Mouse (Mus musculus): ENCODE data around the gene Ccr9. TPM values are rescaled to one million over a fixed set of nuclear protein-coding genes. Genes with fewer than 3 reads are reported as not detected.
"Not testable (repeated sequence)": the region's sequence is repeated elsewhere in the genome, so short reads cannot be mapped to it uniquely, and the experiment has no call there.

Ccr9 gene
- polyA plus RNA-seq, 1 experiment from 2014 or later, result 8.4 TPM

DNA sequence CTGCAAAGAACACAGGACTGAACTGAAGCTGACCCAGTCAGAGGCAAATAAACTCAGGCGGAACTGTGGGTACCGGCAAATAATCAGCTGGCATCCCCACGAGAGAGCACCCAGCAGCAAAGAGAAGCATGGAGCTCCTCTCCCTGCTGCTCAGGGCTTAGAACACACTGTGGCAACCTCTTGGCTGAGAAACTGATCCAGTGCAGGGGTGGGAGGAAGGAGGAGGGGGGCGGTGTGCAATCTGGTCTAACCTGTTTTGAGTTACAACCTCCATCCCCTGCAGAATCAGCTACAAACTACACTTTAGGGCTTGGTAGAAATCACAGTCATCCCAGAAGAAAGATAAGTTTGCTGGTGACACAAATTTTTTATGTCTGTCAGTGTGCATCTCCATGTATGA is 26.9 kb upstream of the Ccr9 start:
- Histone ChIP-seq H3K9ac (ENCODE audit: low read length) (no peak overlapping the region), H3K27ac (ENCODE audit: low read length) (no peak overlapping the region), H3K4me2 (ENCODE audit: low read depth, low read length) (no peak overlapping the region), H3K36me3 (ENCODE audit: control insufficient read depth, insufficient read depth) (no peaks in the 10 kb centered on the region), H3K9me3 (replicated peaks; ENCODE audit: control insufficient read depth, low read length) (no peaks in the 10 kb centered on the region), H3K27me3 (ENCODE audit: control insufficient read depth, insufficient read depth, low read length) (no peaks in the 10 kb centered on the region), H3K4me3 (ENCODE audit: low read length) (no peak overlapping the region), H3K4me1 (ENCODE audit: control insufficient read depth, insufficient read depth, low read length) (no peaks in the 10 kb centered on the region)
- WGBS, result 35% methylated on average over 4 of the region's 4 CpGs
- ATAC-seq (replicated peaks; ENCODE audit: extremely low read depth, insufficient read depth, low FRiP score), result no peak

DNA sequence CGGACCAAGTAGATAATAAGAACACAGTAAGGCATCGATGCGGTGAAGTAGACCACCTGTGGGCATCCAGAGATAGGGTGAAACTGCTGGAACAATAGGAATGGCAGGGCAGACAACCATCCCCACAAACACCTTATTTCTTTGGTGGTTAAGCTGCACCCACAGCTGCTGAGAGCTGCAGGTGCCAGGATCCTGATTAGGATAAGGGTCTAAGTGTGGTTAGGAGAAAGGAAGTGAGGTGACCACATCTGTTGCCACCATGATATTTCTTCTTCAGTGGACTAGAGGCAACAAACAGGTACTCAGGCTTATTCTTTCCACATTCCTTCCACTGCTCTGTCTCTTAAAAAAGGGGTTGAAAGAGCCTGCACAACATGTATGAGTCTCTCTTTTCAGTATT is 20.8 kb upstream of the Ccr9 start:
- ATAC-seq (replicated peaks; ENCODE audit: extremely low read depth, insufficient read depth, low FRiP score), result no peak
- Histone ChIP-seq H3K27ac (ENCODE audit: low read length) (no peak overlapping the region), H3K4me1 (ENCODE audit: control insufficient read depth, insufficient read depth, low read length) (no peaks in the 10 kb centered on the region), H3K27me3 (ENCODE audit: control insufficient read depth, insufficient read depth, low read length) (no peaks in the 10 kb centered on the region), H3K36me3 (ENCODE audit: control insufficient read depth, insufficient read depth) (no peaks in the 10 kb centered on the region), H3K9me3 (replicated peaks; ENCODE audit: control insufficient read depth, low read length) (no peaks in the 10 kb centered on the region), H3K4me2 (ENCODE audit: low read depth, low read length) (no peak overlapping the region), H3K9ac (ENCODE audit: low read length) (no peak overlapping the region), H3K4me3 (ENCODE audit: low read length) (no peak overlapping the region)
- 72% methylated on average over 3 of the region's 3 CpGs for WGBS

DNA sequence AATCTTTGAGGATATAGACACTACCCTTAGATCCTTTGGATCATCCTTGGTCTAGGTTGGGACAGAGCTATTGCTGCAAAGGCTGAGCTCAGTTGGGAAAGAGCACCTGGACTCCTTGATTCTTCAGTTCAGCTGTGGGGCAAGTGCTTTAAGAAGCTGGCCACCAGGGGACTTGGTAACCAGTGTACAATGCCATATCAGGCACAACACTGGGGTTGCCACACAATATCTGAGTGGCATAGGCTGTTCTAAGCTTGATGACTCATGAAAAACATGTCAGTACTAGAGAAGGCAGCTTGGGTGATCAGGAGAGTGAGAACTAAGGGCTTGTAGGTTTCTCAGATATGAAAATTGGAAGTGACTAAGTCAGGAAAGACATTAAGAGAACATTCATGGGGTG is 19.3 kb upstream of the Ccr9 start:
- H3K27ac ChIP-seq (ENCODE audit: low read length), result no peak overlapping the region
- no peak overlapping the region for H3K9ac ChIP-seq (ENCODE audit: low read length)
- ATAC-seq (replicated peaks; ENCODE audit: extremely low read depth, insufficient read depth, low FRiP score), result no peak
- no peaks in the 10 kb centered on the region for H3K9me3 ChIP-seq (replicated peaks; ENCODE audit: control insufficient read depth, low read length)
- H3K4me2 ChIP-seq (ENCODE audit: low read depth, low read length), result no peak overlapping the region
- no peaks in the 10 kb centered on the region for H3K27me3 ChIP-seq (ENCODE audit: control insufficient read depth, insufficient read depth, low read length)
- H3K4me3 ChIP-seq (ENCODE audit: low read length), result no peak overlapping the region
- no peaks in the 10 kb centered on the region for H3K36me3 ChIP-seq (ENCODE audit: control insufficient read depth, insufficient read depth)
- H3K4me1 ChIP-seq (ENCODE audit: control insufficient read depth, insufficient read depth, low read length), result no peaks in the 10 kb centered on the region

DNA sequence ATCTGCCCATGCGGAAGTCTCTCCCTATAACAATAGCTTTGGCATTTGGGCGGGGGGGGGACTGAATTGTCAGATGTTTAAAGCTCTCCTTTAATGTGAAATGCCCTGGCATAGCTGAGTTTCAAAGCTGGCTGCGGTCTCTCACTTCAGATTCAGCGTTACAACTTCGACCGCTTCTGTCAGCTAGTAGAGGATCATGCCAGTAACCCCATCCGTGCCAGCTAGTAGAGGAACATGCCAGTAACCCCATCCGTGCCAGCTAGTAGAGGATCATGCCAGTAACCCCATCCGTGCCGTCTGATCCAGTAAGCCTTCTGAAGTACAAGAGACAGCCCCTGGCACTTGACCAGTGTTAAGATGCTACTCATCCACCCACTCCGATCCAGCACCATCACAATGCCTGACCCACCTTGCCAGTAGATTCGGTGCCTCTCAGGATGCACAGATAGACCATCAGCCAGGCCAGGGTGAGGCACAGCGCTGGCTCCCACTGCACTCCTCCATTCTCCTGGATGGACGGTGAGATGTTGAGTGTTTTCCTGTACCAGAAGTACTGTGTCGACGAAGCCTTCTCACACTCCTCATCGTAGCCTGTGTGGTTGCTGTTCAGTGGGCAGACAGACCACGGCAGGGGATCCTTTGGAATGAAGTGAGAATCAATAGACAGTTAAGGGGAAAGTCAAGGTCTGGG is 18.1 kb upstream of the Ccr9 start:
- ATAC-seq (replicated peaks; ENCODE audit: extremely low read depth, insufficient read depth, low FRiP score); H3K4me1 ChIP-seq (ENCODE audit: control insufficient read depth, insufficient read depth, low read length); H3K9ac ChIP-seq (ENCODE audit: low read length); H3K4me2 ChIP-seq (ENCODE audit: low read depth, low read length); H3K4me3 ChIP-seq (ENCODE audit: low read length); H3K9me3 ChIP-seq (replicated peaks; ENCODE audit: control insufficient read depth, low read length); H3K27me3 ChIP-seq (ENCODE audit: control insufficient read depth, insufficient read depth, low read length); H3K36me3 ChIP-seq (ENCODE audit: control insufficient read depth, insufficient read depth); H3K27ac ChIP-seq (ENCODE audit: low read length): not testable (repeated sequence)
- 78% methylated on average over 17 of the region's 18 CpGs for WGBS

DNA sequence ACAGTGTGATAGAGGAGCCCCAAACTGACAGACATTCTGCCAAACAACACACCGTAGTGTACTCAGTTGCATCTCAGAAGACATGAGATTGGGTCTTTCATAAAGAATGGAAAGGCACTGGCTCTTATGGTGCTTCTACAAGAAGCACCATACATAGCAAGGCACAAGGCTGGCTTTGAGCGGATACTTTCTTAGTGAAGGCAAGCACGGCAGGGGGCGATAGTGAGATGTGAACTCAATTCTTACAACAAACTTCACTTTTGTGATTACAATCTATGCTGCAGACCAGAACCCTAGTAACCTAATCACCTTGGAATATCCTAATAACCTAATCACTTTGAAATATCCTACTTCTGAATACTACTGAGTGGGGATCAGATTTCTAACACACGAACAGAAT is 12.6 kb upstream of the Ccr9 start:
- Histone ChIP-seq H3K9me3 (replicated peaks; ENCODE audit: control insufficient read depth, low read length) (no peaks in the 10 kb centered on the region), H3K36me3 (ENCODE audit: control insufficient read depth, insufficient read depth) (no peaks in the 10 kb centered on the region), H3K9ac (ENCODE audit: low read length) (no peak overlapping the region), H3K4me3 (ENCODE audit: low read length) (no peak overlapping the region), H3K27me3 (ENCODE audit: control insufficient read depth, insufficient read depth, low read length) (no peaks in the 10 kb centered on the region), H3K4me1 (ENCODE audit: control insufficient read depth, insufficient read depth, low read length) (no peaks in the 10 kb centered on the region), H3K27ac (ENCODE audit: low read length) (no peak overlapping the region), H3K4me2 (ENCODE audit: low read depth, low read length) (no peak overlapping the region)
- ATAC-seq (replicated peaks; ENCODE audit: extremely low read depth, insufficient read depth, low FRiP score), result no peak
- WGBS, result 44% methylated on average over 5 of the region's 5 CpGs

DNA sequence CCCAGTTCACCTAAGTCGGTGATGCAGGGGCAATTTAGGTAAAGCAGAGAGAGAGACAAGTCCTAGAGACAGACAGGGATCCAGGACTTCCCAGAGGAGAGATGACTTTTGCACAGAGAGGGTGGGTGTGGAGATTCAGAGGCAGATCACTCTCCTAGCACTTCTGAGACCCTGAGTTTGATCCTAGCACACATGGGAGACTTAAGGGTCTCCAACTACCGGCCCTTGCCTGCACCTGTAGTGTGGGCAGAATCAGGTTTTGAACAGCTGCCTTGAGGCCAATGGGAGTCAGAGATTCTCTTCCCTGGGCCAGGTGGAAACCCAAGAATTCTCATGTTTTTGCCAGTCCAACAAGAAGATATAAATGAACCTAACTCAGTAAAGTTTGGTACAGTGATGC is 959 bp downstream of the Ccr9 start:
- Histone ChIP-seq H3K9ac (ENCODE audit: low read length) (no peak overlapping the region), H3K36me3 (ENCODE audit: control insufficient read depth, insufficient read depth) (no peaks in the 10 kb centered on the region), H3K9me3 (replicated peaks; ENCODE audit: control insufficient read depth, low read length) (no peaks in the 10 kb centered on the region), H3K27me3 (ENCODE audit: control insufficient read depth, insufficient read depth, low read length) (peaks cover 46% of the 10 kb centered on the region), H3K4me1 (ENCODE audit: control insufficient read depth, insufficient read depth, low read length) (peaks cover 7% of the 10 kb centered on the region), H3K27ac (ENCODE audit: low read length) (no peak overlapping the region), H3K4me3 (ENCODE audit: low read length) (peak overlapping the region; percentile 51), H3K4me2 (ENCODE audit: low read depth, low read length) (no peak overlapping the region)
- no peak for ATAC-seq (replicated peaks; ENCODE audit: extremely low read depth, insufficient read depth, low FRiP score)
- WGBS, result 36% methylated on average over 2 of the region's 2 CpGs

DNA sequence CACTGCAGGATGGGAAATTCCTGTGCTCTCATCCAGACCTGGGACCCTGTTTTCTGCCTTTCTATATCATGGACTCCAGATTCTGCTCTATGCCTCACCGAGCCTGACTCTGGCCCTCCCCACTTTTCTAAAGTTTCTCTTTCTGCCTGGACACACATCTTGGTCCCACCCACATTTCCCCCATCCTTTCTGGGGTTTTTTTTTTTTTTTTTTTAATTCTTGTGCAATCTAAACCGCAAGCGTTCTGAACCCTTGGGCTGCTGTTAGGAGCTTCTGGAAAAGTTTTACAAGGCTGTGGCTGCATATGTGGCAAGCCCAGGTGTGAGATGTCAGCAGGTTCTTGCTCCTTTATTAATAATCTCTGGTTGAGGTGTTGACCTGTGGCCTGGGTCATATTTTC is 5.5 kb downstream of the Ccr9 start:
- no peaks in the 10 kb centered on the region for H3K36me3 ChIP-seq (ENCODE audit: control insufficient read depth, insufficient read depth)
- H3K9ac ChIP-seq (ENCODE audit: low read length), result no peak overlapping the region
- ATAC-seq (replicated peaks; ENCODE audit: extremely low read depth, insufficient read depth, low FRiP score), result no peak
- no peak overlapping the region for H3K4me2 ChIP-seq (ENCODE audit: low read depth, low read length)
- peaks cover 24% of the 10 kb centered on the region for H3K27me3 ChIP-seq (ENCODE audit: control insufficient read depth, insufficient read depth, low read length)
- 46% methylated on average over 3 of the region's 3 CpGs for WGBS
- H3K27ac ChIP-seq (ENCODE audit: low read length), result no peak overlapping the region
- peaks cover 2% of the 10 kb centered on the region; the same call in 1 of the 2 replicates for H3K9me3 ChIP-seq (replicated peaks; ENCODE audit: control insufficient read depth, low read length)
- H3K4me3 ChIP-seq (ENCODE audit: low read length), result no peak overlapping the region
- peaks cover 2% of the 10 kb centered on the region; the same call in 1 of the 2 replicates for H3K4me1 ChIP-seq (ENCODE audit: control insufficient read depth, insufficient read depth, low read length)

DNA sequence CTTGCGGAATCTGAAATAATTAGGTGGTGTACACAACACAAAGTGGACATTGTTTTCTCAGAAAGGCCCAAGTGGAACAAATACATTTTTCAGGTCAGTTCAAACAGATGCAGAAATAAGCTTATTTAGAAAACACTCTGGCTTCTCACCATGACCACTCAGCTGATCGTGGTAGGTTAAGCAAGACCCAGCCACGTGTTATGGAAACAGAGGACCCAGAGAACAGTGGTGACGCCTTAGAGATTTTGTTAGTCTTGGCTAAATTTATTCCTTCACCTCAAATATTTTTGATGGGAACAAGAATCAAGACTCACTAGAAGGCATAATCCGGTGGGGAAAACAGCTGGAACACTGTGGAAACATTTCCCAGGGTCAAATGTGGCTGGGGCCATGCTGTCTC is 8.0 kb downstream of the Ccr9 start:
- H3K27ac ChIP-seq (ENCODE audit: low read length), result no peak overlapping the region
- H3K9me3 ChIP-seq (replicated peaks; ENCODE audit: control insufficient read depth, low read length), result peaks cover 2% of the 10 kb centered on the region; the same call in 1 of the 2 replicates
- 82% methylated on average over 5 of the region's 5 CpGs for WGBS
- no peak for ATAC-seq (replicated peaks; ENCODE audit: extremely low read depth, insufficient read depth, low FRiP score)
- H3K4me1 ChIP-seq (ENCODE audit: control insufficient read depth, insufficient read depth, low read length), result no peaks in the 10 kb centered on the region
- H3K4me3 ChIP-seq (ENCODE audit: low read length), result no peak overlapping the region
- H3K9ac ChIP-seq (ENCODE audit: low read length), result no peak overlapping the region
- no peaks in the 10 kb centered on the region for H3K36me3 ChIP-seq (ENCODE audit: control insufficient read depth, insufficient read depth)
- H3K27me3 ChIP-seq (ENCODE audit: control insufficient read depth, insufficient read depth, low read length), result peaks cover 5% of the 10 kb centered on the region; the same call in 1 of the 2 replicates
- no peak overlapping the region for H3K4me2 ChIP-seq (ENCODE audit: low read depth, low read length)

DNA sequence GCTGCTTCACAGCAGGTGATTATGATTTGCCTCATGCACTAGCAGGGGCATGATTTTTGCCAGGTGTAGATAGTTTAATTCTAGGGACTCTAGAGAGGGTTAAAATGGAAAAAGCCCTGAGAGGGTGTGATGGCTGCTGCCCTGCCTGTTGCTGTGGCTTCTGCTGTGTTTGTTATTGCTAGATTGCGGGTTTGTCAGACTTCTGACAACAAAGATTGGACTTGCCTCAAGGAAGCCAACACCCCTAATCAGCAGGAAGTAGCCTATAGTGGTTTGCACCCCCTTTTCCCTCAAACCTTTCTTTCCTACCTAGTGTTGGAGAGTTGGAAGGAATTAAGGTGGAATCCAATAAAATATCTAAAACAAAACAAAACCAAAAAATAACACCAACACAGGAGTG is 10.0 kb downstream of the Ccr9 start:
- Histone ChIP-seq H3K4me1 (ENCODE audit: control insufficient read depth, insufficient read depth, low read length) (no peaks in the 10 kb centered on the region), H3K9ac (ENCODE audit: low read length) (no peak overlapping the region), H3K27me3 (ENCODE audit: control insufficient read depth, insufficient read depth, low read length) (no peaks in the 10 kb centered on the region), H3K4me2 (ENCODE audit: low read depth, low read length) (no peak overlapping the region), H3K9me3 (replicated peaks; ENCODE audit: control insufficient read depth, low read length) (peaks cover 2% of the 10 kb centered on the region; the same call in 1 of the 2 replicates), H3K27ac (ENCODE audit: low read length) (no peak overlapping the region), H3K4me3 (ENCODE audit: low read length) (no peak overlapping the region), H3K36me3 (ENCODE audit: control insufficient read depth, insufficient read depth) (0 out of 2 replicates have a peak, but pooled peaks cover 2% of the 10 kb centered on the region)
- ATAC-seq (replicated peaks; ENCODE audit: extremely low read depth, insufficient read depth, low FRiP score), result no peak
- WGBS, result 50% methylated on average over 1 of the region's 1 CpGs

All from heart, embryonic 16.5 days (tissue).